Mouse (Mus musculus): ENCODE measurements around the gene Dis3l2.

Dis3l2 gene

DNA sequence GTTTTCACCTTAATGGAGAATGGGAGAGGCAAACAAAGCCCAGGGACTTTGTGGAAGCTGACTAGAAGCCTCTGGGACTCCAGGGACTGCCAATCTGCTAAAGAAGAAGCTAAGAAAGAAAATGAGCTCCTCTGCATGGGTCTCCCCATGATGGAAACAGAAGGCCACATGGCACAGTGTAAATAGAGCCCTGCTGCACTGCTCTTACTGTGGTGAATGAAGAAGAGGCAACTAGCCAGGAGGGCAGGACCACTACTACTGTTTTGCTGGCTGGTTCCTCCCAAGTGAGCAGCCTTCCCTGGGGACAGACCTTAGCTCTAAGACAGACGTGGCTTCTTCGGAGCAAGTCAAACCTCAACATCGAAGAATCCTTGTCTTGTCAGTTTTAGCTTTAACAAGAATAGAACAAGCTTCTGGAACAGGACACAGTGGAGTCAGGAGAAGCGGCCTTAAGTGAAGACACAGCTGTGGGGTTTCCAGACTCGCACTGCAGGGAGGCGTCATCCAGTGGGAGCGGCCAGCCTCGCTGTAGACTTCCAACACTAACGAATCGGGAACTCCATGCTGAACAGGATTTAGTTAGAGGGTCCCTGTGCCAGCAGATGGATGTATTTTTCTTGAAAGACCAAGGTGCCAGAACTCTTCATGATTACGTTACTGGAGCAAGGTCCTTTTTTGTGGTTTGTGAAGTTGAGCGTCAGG, 307.2 kb downstream of the Dis3l2 start:
- no peak for DNase-seq (ENCODE audit: low read depth, low spot score)

DNA sequence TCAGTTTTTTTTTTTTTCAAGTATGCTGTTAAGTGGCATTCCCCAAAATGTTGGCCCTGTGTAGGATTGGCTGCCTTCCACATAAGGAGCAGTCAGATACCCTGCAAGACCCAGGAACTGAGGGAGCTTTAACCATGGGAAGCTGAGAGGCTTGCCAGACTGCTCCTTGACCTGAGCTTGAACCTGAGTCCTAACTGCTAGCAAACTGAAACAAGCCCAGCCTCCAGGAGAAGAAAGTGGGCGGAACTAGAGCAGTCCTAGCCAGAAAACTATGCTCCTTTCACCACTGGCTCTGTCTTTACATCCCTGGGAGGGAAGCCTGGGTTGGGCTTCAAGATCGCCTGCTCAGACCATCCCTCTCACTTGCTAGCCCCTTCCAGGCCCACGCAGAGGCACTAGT, 308.1 kb downstream of the Dis3l2 start:
- DNase-seq (ENCODE audit: low read depth, low spot score) = no peak

DNA sequence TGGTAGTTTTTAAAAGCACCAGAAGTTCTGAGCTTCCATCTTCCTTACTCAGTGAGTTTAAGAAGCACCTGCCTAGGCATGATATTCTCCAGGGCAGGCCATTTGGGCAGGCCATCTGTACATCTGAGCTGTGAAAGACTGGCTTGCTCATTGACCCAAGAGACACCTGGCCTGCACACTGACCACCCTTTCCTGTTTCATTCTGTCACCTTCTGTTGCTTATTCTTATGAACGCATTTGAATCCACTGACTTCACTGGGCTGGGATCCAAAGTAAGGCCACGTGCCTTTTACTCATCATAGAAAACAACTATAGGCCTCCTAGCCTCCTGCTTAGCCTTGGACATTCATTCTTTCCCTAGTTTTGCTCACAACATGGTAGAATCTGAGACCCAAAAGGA, 309.0 kb downstream of the Dis3l2 start:
- no peak for DNase-seq (ENCODE audit: low read depth, low spot score)

DNA sequence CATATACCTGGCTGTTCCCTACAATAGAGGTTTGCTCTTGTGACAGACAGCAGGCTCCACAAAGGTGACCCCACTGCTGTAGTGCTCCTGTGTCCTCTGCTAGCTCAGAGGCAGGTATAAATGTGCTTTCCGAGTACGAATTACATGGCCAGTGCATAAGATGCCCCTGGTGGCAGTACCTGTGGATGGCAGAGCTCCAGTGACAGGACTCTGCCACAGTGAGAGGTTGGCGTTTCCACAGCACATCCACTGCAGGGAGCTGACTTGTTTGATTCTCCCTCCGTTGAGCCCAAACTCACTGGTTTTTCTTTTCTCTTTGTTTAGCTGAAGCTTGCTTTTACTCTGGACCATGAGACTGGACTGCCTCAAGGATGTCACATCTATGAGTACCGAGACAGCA, 317.1 kb downstream of the Dis3l2 start:
- no peak for DNase-seq (ENCODE audit: low read depth, low spot score)

DNA sequence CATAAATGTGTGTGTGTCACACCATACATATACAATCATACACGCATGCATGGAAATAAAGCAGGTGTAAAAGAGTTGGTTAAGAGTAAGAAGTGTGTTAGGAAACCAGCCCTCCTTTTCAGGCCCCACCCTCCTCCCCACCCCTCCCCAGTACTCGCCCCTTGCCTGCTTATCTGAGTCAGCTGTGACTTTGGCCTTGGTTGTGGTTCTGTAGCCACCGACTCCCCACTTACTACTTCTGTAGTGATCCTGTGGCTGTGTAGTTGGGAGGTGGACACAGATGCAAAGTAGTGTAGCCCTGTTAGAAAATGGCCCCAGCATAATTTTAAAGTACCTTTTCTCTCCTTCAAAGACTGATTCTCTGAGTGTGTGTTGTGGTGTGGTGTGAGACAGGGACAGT, 318.0 kb downstream of the Dis3l2 start:
- DNase-seq (ENCODE audit: low read depth, low spot score) = no peak

GRCm38 (mm10) chr1:87023291-87024170, 319.9 kb downstream of the Dis3l2 start:
- no peak for DNase-seq (ENCODE audit: low read depth, low spot score)

DNA sequence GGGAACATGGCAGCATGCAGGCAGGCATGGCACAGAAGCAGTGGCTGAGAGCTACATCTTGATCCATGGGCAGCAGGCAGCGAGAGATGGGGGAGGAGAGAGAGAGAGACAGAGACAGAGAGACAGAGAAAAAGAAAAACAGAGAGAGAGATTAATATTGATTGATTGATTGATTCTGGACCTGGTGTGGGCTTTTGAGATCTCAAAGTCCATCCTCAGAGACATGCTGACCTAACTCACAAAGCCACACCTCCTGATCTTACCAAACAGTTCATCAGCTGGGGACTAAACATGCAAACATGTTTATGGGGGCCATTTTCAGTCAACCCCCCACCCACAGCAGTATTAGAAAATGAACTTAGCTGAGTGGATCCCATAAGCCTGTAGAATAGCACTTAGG, 321.4 kb downstream of the Dis3l2 start:
- DNase-seq (ENCODE audit: low read depth, low spot score) = no peak

GRCm38 (mm10) chr1:87028786-87029185, 325.2 kb downstream of the Dis3l2 start:
- no peak for DNase-seq (ENCODE audit: low read depth, low spot score)

- peak; percentile 47 for DNase-seq (ENCODE audit: low read depth, low spot score)
These were observed 327.0 kb downstream of the Dis3l2 start for GRCm38 (mm10) chr1:87030652-87031051.

GRCm38 (mm10) chr1:87032466-87032865, 328.9 kb downstream of the Dis3l2 start:
- DNase-seq (ENCODE audit: low read depth, low spot score) = no peak

DNA sequence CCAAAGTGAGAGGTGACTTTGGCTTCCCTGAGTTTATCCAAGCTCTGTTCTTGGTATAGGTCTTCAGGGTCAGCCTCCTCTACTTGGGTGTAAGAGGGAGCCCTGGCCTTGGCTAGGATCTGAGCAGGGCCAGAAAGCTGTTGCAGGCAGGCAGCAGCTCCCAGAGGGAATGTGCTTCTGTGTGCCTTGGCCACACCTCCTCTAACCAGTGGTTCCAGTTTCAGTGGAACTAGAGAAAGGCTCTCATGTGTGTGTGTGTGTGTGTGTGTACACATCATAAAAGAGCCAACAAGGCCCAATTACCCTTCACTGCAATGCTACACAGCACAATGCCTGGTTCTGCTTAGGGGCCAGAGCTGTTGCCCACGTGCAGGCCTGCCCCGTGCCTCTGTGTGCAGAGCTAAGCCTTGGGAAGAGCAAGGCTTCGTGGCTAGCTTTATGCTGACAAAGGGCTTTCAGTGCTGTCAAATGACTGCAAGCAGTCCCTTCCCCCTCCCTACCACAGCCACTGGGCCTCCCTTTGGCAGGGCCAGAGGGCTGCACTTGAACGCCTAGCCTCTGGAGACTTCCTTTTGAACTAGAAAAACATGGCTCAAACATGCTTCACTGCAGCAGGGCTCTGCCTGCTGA, 332.0 kb downstream of the Dis3l2 start:
- DNase-seq (ENCODE audit: low read depth, low spot score) = peak; percentile 80

DNA sequence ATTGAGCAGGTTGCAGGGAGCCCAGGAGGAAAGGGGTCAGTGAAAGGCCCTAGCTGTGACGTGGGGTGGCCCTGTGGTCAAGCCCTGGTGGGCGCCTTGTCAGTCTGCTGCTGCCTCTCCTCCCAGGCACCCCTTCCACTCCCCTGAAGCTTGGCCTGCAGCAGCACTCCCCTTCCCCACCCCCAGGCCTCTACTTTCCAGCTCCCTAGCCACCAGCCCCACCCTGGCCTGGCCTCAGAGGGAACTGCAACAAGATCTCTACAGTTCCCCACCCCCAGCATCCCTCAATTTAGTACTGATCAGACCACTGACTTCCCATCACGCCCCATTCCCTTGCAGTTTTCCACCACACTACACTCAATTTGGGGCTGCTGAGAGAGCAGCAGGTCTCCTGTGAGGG, 332.7 kb downstream of the Dis3l2 start:
- peak; percentile 25 for DNase-seq (ENCODE audit: low read depth, low spot score)

DNA sequence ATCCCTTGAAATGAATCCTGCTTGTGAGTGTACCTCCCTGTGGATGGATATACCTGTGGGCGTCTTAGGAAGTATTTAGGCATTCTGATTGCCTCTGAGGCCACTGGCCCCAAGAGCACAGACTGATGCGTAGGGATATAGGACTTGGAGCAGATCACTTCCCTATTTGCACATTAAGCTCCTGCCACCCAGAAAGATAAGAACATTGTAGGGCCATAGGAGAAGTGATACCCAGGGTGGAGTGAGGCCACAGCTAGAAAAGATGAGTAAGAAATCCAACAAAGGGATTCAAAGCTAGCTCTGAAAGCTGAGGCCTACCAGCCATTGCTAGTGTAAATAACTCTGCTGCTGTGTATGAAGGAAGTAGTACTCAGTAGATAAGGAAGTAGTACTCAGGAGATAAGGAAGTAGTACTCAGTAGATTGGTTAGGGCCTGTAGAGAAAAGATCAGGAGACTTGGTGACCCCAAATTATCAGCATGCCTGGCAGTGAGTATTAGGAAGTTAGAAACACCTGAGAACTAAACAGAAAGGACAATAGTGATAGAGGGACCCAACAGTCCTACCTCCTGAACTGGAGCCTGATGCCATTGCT, 335.0 kb downstream of the Dis3l2 start:
- no peak for DNase-seq (ENCODE audit: low read depth, low spot score)

- DNase-seq (ENCODE audit: low read depth, low spot score) = peak; percentile 63
These were observed 337.5 kb downstream of the Dis3l2 start for GRCm38 (mm10) chr1:87041119-87041518.

- peak; percentile 67 for DNase-seq (ENCODE audit: low read depth, low spot score)
These were observed 338.3 kb downstream of the Dis3l2 start for GRCm38 (mm10) chr1:87041814-87042438.

- no peak for DNase-seq (ENCODE audit: low read depth, low spot score)
These were observed 346.5 kb downstream of the Dis3l2 start for GRCm38 (mm10) chr1:87050072-87050471.

DNA sequence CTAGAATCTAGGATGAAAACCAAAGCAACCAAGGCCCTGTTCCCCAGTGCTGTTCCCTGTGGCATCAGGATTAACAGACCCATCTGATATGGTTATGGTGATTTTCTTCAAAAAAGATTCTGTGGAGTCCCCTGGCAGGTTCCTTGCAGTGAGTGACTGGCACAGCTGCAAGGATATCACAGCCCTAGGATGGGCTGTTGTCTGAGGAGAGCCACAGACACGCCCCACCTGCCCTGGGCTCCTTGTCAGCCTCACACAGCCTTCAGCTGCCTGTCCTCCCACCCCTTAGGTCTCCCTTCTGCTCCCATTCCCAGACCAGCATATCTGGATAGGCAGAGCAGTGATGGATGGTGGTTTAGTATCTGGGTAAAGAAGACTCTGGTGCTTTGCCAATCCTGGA, 347.1 kb downstream of the Dis3l2 start:
- no peak for DNase-seq (ENCODE audit: low read depth, low spot score)

GRCm38 (mm10) chr1:87051369-87051768, 347.8 kb downstream of the Dis3l2 start:
- no peak for DNase-seq (ENCODE audit: low read depth, low spot score)

GRCm38 (mm10) chr1:87057075-87057474, 353.5 kb downstream of the Dis3l2 start:
- no peak for DNase-seq (ENCODE audit: low read depth, low spot score)

DNA sequence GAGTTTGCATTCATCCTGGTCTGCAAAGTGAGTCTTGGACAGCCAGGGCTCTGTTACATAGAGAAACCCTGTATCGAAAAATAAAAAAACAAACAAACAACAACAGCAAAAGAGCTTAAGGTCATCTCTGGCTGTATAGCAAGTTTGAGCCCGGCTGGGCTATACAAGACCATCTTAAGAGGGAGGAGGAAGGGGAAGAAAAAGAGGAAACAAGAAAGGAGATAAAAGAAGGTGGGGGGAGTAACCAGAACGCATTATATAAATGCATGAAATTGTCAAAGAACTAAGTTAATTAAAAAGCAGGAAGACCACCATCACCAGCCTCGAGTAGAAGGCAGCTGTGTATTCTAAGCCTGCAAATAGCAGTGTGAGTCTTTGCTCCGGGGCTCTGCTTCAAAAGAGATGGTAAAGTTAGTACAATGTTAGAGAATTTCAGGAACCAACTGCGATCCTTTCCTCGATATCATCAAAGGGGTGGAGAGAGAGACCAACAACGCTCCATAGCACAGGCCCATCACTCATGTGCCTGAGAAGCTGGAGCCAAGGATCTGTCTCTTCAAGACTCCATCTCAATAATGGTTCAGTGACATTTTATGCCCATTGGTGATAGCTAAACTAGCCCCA, 355.5 kb downstream of the Dis3l2 start:
- no peak for DNase-seq (ENCODE audit: low read depth, low spot score)

GRCm38 (mm10) chr1:87060913-87061312, 357.3 kb downstream of the Dis3l2 start:
- no peak for DNase-seq (ENCODE audit: low read depth, low spot score)

Measured in forelimb bud, embryonic 11.5 days (tissue).